In the genomic region with DNA sequence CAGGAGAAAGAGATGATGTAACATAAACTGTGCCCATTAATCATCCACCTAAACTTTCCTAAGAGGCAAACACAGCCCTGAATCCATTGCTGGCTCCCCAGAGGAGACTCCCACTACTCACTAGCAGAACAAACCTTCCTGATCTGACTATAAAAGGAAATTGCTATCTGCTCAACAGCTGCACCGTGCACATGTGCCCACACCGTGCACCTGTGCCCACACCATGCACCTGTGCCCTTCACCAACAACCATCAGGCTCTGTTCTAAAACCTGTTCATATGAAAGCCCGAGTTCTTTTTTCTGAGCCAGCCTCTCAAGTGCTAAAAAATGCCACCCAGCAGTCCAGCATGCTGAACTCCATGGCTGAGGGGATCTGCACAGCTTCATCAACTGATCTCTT, we compare ENCODE assay signal across 19 mouse cellular contexts. TPM values are rescaled to one million over a fixed set of nuclear protein-coding genes. Genes with fewer than 3 reads are reported as not detected.
DNase-seq lines count a peak whose midpoint lies in the region; ATAC-seq and TF ChIP-seq lines count a peak whose summit lies in the region.
"Had no signal": no experiment of that assay in that cellular context is flagged by ENCODE, and none has a peak within 500 bp of the region (broad histone marks: within the 10 kb centered on the region; RNA-seq: fewer than 3 reads in every experiment).

No protein-coding gene starts in this region.

- H3K79me2 ChIP-seq in myocyte (ENCODE audit: control insufficient read depth, insufficient read depth), result no peaks in the 10 kb centered on the region

- H3K9ac ChIP-seq in midbrain, embryonic 11.5 days (ENCODE audit: low read length), result no peak overlapping the region
- no peak overlapping the region for H3K9ac ChIP-seq in midbrain, postnatal 0 days (replicated peaks; ENCODE audit: low read length, poor library complexity, severe bottlenecking)

- H3K9me3 ChIP-seq in midbrain, embryonic 11.5 days (ENCODE audit: control insufficient read depth, low read length), result no peaks in the 10 kb centered on the region
- H3K9me3 ChIP-seq in midbrain, postnatal 0 days (ENCODE audit: low read length), result no peaks in the 10 kb centered on the region
- H3K9me3 ChIP-seq: G1E had no signal

- ATAC-seq in midbrain, embryonic 11.5 days (ENCODE audit: low FRiP score), result no peak
- no peak for ATAC-seq in midbrain, postnatal 0 days (ENCODE audit: low FRiP score)
- ATAC-seq: activated CD4-positive, CD25-positive, alpha-beta regulatory T cell, adult 4 months; CD4-positive, CD25-positive, alpha-beta regulatory T cell, adult 4 months; Patski had no signal

- no peak for TF ChIP-seq POLR2A in myocyte (IDR thresholded peaks at IDR 0.05; ENCODE audit: insufficient read length, low read depth)

- WGBS in midbrain, embryonic 11.5 days, result 99% methylated on average over 3 of the region's 3 CpGs
- WGBS in midbrain, postnatal 0 days, result 95% methylated on average over 3 of the region's 3 CpGs

- H3K27me3 ChIP-seq in midbrain, embryonic 11.5 days (ENCODE audit: control insufficient read depth, insufficient read depth, low read length), result no peaks in the 10 kb centered on the region
- no peaks in the 10 kb centered on the region for H3K27me3 ChIP-seq in midbrain, postnatal 0 days (ENCODE audit: insufficient read depth, low read length)
- no peaks in the 10 kb centered on the region for H3K27me3 ChIP-seq in myocyte (ENCODE audit: control insufficient read depth, insufficient read depth, insufficient read length)
- H3K27me3 ChIP-seq: CH12.LX, Patski had no signal

- H3K36me3 ChIP-seq in midbrain, embryonic 11.5 days (ENCODE audit: control insufficient read depth, insufficient read depth, low read length), result peaks cover 25% of the 10 kb centered on the region; the same call in 1 of the 2 replicates
- H3K36me3 ChIP-seq in midbrain, postnatal 0 days (ENCODE audit: insufficient read depth, low read length), result peaks cover 64% of the 10 kb centered on the region
- H3K36me3 ChIP-seq in myocyte (ENCODE audit: control insufficient read depth, insufficient read depth), result peaks cover 27% of the 10 kb centered on the region

- H3K4me1 ChIP-seq in midbrain, embryonic 11.5 days (ENCODE audit: control insufficient read depth, insufficient read depth, low read length), result no peaks in the 10 kb centered on the region
- H3K4me1 ChIP-seq in midbrain, postnatal 0 days (ENCODE audit: insufficient read depth, low read length), result no peaks in the 10 kb centered on the region

- no peak overlapping the region for H3K27ac ChIP-seq in midbrain, embryonic 11.5 days (ENCODE audit: low read depth, low read length)
- H3K27ac ChIP-seq in midbrain, postnatal 0 days (ENCODE audit: low read depth, low read length), result no peak overlapping the region

- no peak overlapping the region for H3K4me3 ChIP-seq in midbrain, embryonic 11.5 days (ENCODE audit: low read depth, low read length)
- H3K4me3 ChIP-seq in midbrain, postnatal 0 days (ENCODE audit: low read depth, low read length), result no peak overlapping the region
- H3K4me3 ChIP-seq in myocyte, result no peak overlapping the region

- H3ac ChIP-seq in myocyte (ENCODE audit: control insufficient read depth, insufficient read length), result no peak overlapping the region

- DNase-seq in midbrain, embryonic 11.5 days (ENCODE audit: low spot score, missing footprints), result peak; percentile 4
- DNase-seq in midbrain, postnatal 0 days (ENCODE audit: low spot score), result no peak
- DNase-seq in thymus, postnatal 25 days, result no peak
- DNase-seq: adrenal gland, adult 2 months; adrenal gland, adult 8-10 months; adrenal gland, postnatal 10 days; adrenal gland, postnatal 14 days; adrenal gland, postnatal 25 days; adrenal gland, postnatal 36 days; B cell, adult 2 months; cerebellum, adult 11 months; cerebellum, adult 11-12 months; cerebellum, adult 18-20 months had no signal

- TF ChIP-seq CTCF in midbrain, postnatal 0 days (IDR thresholded peaks at IDR 0.05), result no peak

- no peak overlapping the region for H3K4me2 ChIP-seq in midbrain, embryonic 11.5 days
- H3K4me2 ChIP-seq in midbrain, postnatal 0 days (ENCODE audit: low read depth, low read length, poor library complexity, severe bottlenecking), result no peak overlapping the region
- H3K4me2 ChIP-seq in myocyte (ENCODE audit: low read depth), result no peak overlapping the region

TF ChIP-seq in myocyte, 11 proteins besides CTCF, POLR2A, EP300 and RAD21:
- no peak for TF ChIP-seq REST (IDR thresholded peaks at IDR 0.05; ENCODE audit: insufficient read depth, insufficient read length)
- no peak for TF ChIP-seq TCF12 (IDR thresholded peaks at IDR 0.05; ENCODE audit: insufficient read depth, poor library complexity, severe bottlenecking)
- TF ChIP-seq TCF3 (IDR thresholded peaks at IDR 0.05; ENCODE audit: insufficient read length, low read depth), result peak; percentile 41
- TF ChIP-seq MYOG (IDR thresholded peaks at IDR 0.05; ENCODE audit: control insufficient read depth in 1 of 3, insufficient read depth in 1 of 3, insufficient read length in 2 of 3, low read depth in 2 of 3), result peak in 2 of 3 experiments; percentile 11 to 70
- no peak for TF ChIP-seq USF1 (IDR thresholded peaks at IDR 0.05; ENCODE audit: low read depth)
- TF ChIP-seq MAX (IDR thresholded peaks at IDR 0.05; ENCODE audit: low read depth), result no peak
- TF ChIP-seq MYOD1 (IDR thresholded peaks at IDR 0.05; ENCODE audit: control insufficient read depth in 1 of 3, insufficient read length in 2 of 3, low read depth in 2 of 3), result peak in 2 of 3 experiments; percentile 34 to 74
- TF ChIP-seq POLR2AphosphoS2 (IDR thresholded peaks at IDR 0.05; ENCODE audit: insufficient read length, low read depth), result no peak
- no peak for TF ChIP-seq E2F4 (IDR thresholded peaks at IDR 0.05; ENCODE audit: insufficient read depth)
- TF ChIP-seq SRF (IDR thresholded peaks at IDR 0.05; ENCODE audit: control insufficient read depth, insufficient read length, low read depth), result no peak
- no peak for TF ChIP-seq CEBPB (IDR thresholded peaks at IDR 0.05; ENCODE audit: insufficient read depth, poor library complexity, severe bottlenecking)
TF ChIP-seq in myocyte: peak in this region for 3.

RNA-seq across cellular contexts. Expression of a gene that starts 20.1 kb away (rescaled TPM):
- 0.17 TPM in 1 of 2 replicates, not detected in the other for polyA plus RNA-seq in midbrain, embryonic 11.5 days (2014; fragmentation: Nextera tagmentation; extraction: Ambion mirVana)
- total RNA-seq in midbrain, postnatal 0 days (2014; rRNA removed), result 12.3 and 22.7 TPM in 2 replicates
- polyA plus RNA-seq in midbrain, postnatal 0 days (2015; fragmentation: Nextera tagmentation; extraction: Ambion mirVana), result 18.9 and 19.5 TPM in 2 replicates
- polyA plus RNA-seq in myocyte (2012; fragmentation: generic; extraction: Trizol), result 9,007 TPM
- total RNA-seq: adrenal gland, postnatal 25 days; CH12.LX; G1E had no signal

RNA-seq across cellular contexts. Expression of a gene that starts 34.4 kb away (rescaled TPM):
- 54.2 and 61.7 TPM in 2 replicates for polyA plus RNA-seq in midbrain, embryonic 11.5 days (2014; fragmentation: Nextera tagmentation; extraction: Ambion mirVana)
- total RNA-seq in midbrain, postnatal 0 days (2014; rRNA removed), result 19.4 and 27.8 TPM in 2 replicates
- polyA plus RNA-seq in midbrain, postnatal 0 days (2015; fragmentation: Nextera tagmentation; extraction: Ambion mirVana), result 15.2 and 16.1 TPM in 2 replicates
- 11.7 TPM for polyA plus RNA-seq in myocyte (2012; fragmentation: generic; extraction: Trizol)

RNA-seq across cellular contexts. Expression of a gene that starts 54.6 kb away (rescaled TPM):
- polyA plus RNA-seq in midbrain, embryonic 11.5 days (2014; fragmentation: Nextera tagmentation; extraction: Ambion mirVana), result 7.5 and 7.9 TPM in 2 replicates
- total RNA-seq in midbrain, postnatal 0 days (2014; rRNA removed), result 9.9 and 16.3 TPM in 2 replicates
- polyA plus RNA-seq in midbrain, postnatal 0 days (2015; fragmentation: Nextera tagmentation; extraction: Ambion mirVana), result 5.2 and 5.5 TPM in 2 replicates
- polyA plus RNA-seq in myocyte (2012; fragmentation: generic; extraction: Trizol), result 2.3 TPM

Comparison
In these comparisons a context has a peak if more than half of its experiments do, and no peak if none do; other contexts are left out.
1. RNA of a gene that starts 20.1 kb away (polyA plus RNA-seq): 9,007 TPM in myocyte (single experiment); 18.9 to 19.5 TPM in midbrain, postnatal 0 days and 0.17 TPM in midbrain, embryonic 11.5 days; every median in the first group is over 100 times any median in the second.